Mouse (Mus musculus): ENCODE data around the gene Lin52. TPM values are rescaled to one million over a fixed set of nuclear protein-coding genes. Genes with fewer than 3 reads are reported as not detected.
A peak's percentile ranks its signal among the peaks of the same experiment; 100 is the strongest.
"Not testable (repeated sequence)": the region's sequence is repeated elsewhere in the genome, so short reads cannot be mapped to it uniquely, and the experiment has no call there.

The Lin52 gene
- total and polyA plus RNA-seq, 3 experiments = 6.9 to 19.7 (median 16.2) TPM

GRCm38 (mm10) chr12:84539537-84539936, 88.3 kb downstream of the Lin52 start:
- DNase-seq = not testable (repeated sequence)

- DNase-seq = no peak
Measured at GRCm38 (mm10) chr12:84541391-84541958, 90.3 kb downstream of the Lin52 start.

- DNase-seq = peak; percentile 63
Measured at GRCm38 (mm10) chr12:84546028-84546427, 94.8 kb downstream of the Lin52 start.

GRCm38 (mm10) chr12:84546577-84547085, 95.4 kb downstream of the Lin52 start:
- no peak for DNase-seq

GRCm38 (mm10) chr12:84548251-84548650, 97.0 kb downstream of the Lin52 start:
- DNase-seq = no peak

GRCm38 (mm10) chr12:84555218-84555617, 104.0 kb downstream of the Lin52 start:
- no peak for DNase-seq

GRCm38 (mm10) chr12:84562558-84562957, 111.3 kb downstream of the Lin52 start:
- no peak for DNase-seq

GRCm38 (mm10) chr12:84567576-84567975, 116.4 kb downstream of the Lin52 start:
- no peak for DNase-seq

GRCm38 (mm10) chr12:84569336-84569970, 118.2 kb downstream of the Lin52 start, which contains the start of gene Vsx2:
TSS of gene Vsx2 (plus strand) at chr12:84569762.
- DNase-seq = no peak

GRCm38 (mm10) chr12:84569976-84570693, 118.9 kb downstream of the Lin52 start:
- no peak for DNase-seq

GRCm38 (mm10) chr12:84570694-84571415, 119.6 kb downstream of the Lin52 start:
- peak; percentile 25 for DNase-seq

- peak; percentile 32 for DNase-seq
Measured at GRCm38 (mm10) chr12:84571466-84572340, 120.5 kb downstream of the Lin52 start.

GRCm38 (mm10) chr12:84572341-84572720, 121.1 kb downstream of the Lin52 start:
- DNase-seq = no peak

GRCm38 (mm10) chr12:84573094-84573493, 121.9 kb downstream of the Lin52 start:
- no peak for DNase-seq

GRCm38 (mm10) chr12:84577768-84578439, 126.7 kb downstream of the Lin52 start:
- DNase-seq = no peak

- peak; percentile 72 for DNase-seq
Measured at GRCm38 (mm10) chr12:84578440-84578770, 127.2 kb downstream of the Lin52 start.

GRCm38 (mm10) chr12:84581285-84581684, 130.1 kb downstream of the Lin52 start:
- DNase-seq = no peak

- DNase-seq = peak; percentile 90
Measured at GRCm38 (mm10) chr12:84589825-84590761, 138.9 kb downstream of the Lin52 start.

Data from adrenal gland, adult 2 months (tissue).